Mouse (Mus musculus) MEL (cell line): Measurements from ENCODE around the gene Abca13.

Source experiments
- BHLHE40 ChIP-seq: IDR thresholded peaks from 2 replicates; pipeline ENCODE4 v1.6.1; 2012; ENCODE audit warnings: low read depth, mild to moderate bottlenecking, inconsistent platforms, low read length, improper control_type of control experiment, borderline replicate concordance
- CHD2 ChIP-seq: IDR thresholded peaks from 2 replicates; pipeline ENCODE4 v1.6.1; 2011; ENCODE audit warnings: low read length, improper control_type of control experiment
- CTCF ChIP-seq, 3 experiments: IDR thresholded peaks in 2 of 3; conservative IDR thresholded peaks in 1 of 3; 2 replicates each; pipeline ENCODE4 v1.5.1; 2011 to 2012; ENCODE audit warnings: low read length in 3 of 3, low read depth in 2 of 3, mild to moderate bottlenecking in 2 of 3, improper control_type of control experiment in 1 of 3, inconsistent platforms in 1 of 3, mixed read lengths in 1 of 3, moderate library complexity in 1 of 3; ENCODE audit not compliant: control insufficient read depth in 1 of 3, insufficient read depth in 1 of 3, poor library complexity in 1 of 3, severe bottlenecking in 1 of 3
- E2F4 ChIP-seq: IDR thresholded peaks from 2 replicates; pipeline ENCODE4 v1.6.1; 2011; ENCODE audit warnings: low read depth, low read length, improper control_type of control experiment, borderline replicate concordance
- EP300 ChIP-seq, 2 experiments: IDR thresholded peaks; 2 replicates each; pipeline ENCODE4 v1.6.1; 2011; ENCODE audit warnings: improper control_type of control experiment in 2 of 2, low read length in 2 of 2, low read depth in 1 of 2, mild to moderate bottlenecking in 1 of 2
- GATA1 ChIP-seq: IDR thresholded peaks from 2 replicates; pipeline ENCODE4 v1.6.1; 2011; ENCODE audit warnings: low read depth, low read length, improper control_type of control experiment
- MYC ChIP-seq: IDR thresholded peaks from 2 replicates; pipeline ENCODE4 v1.6.1; 2011; ENCODE audit warnings: low read depth, mild to moderate bottlenecking, low read length, improper control_type of control experiment, moderate library complexity
- USF1 ChIP-seq: IDR thresholded peaks from 2 replicates; pipeline ENCODE4 v1.6.1; 2014; ENCODE audit warnings: low read depth, mild to moderate bottlenecking, inconsistent platforms, low read length, improper control_type of control experiment, moderate library complexity
- USF2 ChIP-seq, 2 experiments: IDR thresholded peaks; 2 replicates each; pipeline ENCODE4 v1.6.1; 2011 to 2012; ENCODE audit warnings: improper control_type of control experiment in 2 of 2, low read length in 2 of 2, borderline replicate concordance in 1 of 2, inconsistent platforms in 1 of 2, low read depth in 1 of 2, mild to moderate bottlenecking in 1 of 2; ENCODE audit not compliant: insufficient read depth in 1 of 2

- TF ChIP-seq BHLHE40 = no peak
- no peak for TF ChIP-seq CTCF (IDR thresholded peaks at IDR 0.05 in 2 of 3, conservative IDR thresholded peaks at IDR 0.05 in 1 of 3; ENCODE audit: control insufficient read depth in 1 of 3, insufficient read depth in 1 of 3, low read depth in 2 of 3, low read length in 3 of 3, poor library complexity in 1 of 3, severe bottlenecking in 1 of 3)
- TF ChIP-seq EP300 (IDR thresholded peaks at IDR 0.05; ENCODE audit: low read depth in 1 of 2, low read length in 2 of 2) = no peak
- TF ChIP-seq MYC = no peak
- no peak for TF ChIP-seq CHD2
- TF ChIP-seq E2F4 = no peak
- TF ChIP-seq USF1 = no peak
- no peak for TF ChIP-seq USF2 (IDR thresholded peaks at IDR 0.05; ENCODE audit: borderline replicate concordance in 1 of 2, insufficient read depth in 1 of 2, low read depth in 1 of 2, low read length in 2 of 2)
- no peak for TF ChIP-seq GATA1
These were observed 513.4 kb downstream of the Abca13 start for GRCm38 (mm10) chr11:9705190-9705589.
